Mouse (Mus musculus): Measurements from ENCODE around the gene Gm17027.
"Not testable (repeated sequence)": the region's sequence is repeated elsewhere in the genome, so short reads cannot be mapped to it uniquely, and the experiment has no call there.

The Gm17027 gene

GRCm38 (mm10) chr14:42162522-42162921 lies at the start of gene Gm17027:
Gene Gm17027 (minus strand): TSS chr14:42162622.
- not testable (repeated sequence) for DNase-seq (ENCODE audit: low spot score in 2 of 2)

DNA sequence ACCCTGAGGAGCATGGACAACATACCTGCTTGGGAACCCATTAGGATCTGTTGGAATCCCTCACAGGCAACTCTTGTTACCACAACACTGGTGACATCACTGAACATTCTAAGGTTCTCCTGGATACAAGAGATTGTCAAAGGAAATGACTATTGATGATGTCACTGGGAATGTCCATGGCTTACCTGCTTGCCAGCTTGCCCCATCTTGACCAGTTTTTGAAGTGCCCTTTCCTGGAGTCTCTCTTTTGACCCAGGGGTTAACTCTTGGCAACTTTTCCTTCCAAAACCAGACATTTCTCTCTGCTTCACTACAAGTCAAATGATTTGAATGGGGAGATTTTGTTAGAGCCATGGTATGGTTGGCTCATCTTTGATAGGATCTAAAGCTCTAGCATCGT lies 28.3 kb upstream of the Gm17027 start, which contains the start of gene Gm3573:
Gene Gm3573 (minus strand): TSS at position 101 of the 400 bp plus-strand sequence.
- DNase-seq (ENCODE audit: low spot score in 2 of 2) = not testable (repeated sequence)

DNA sequence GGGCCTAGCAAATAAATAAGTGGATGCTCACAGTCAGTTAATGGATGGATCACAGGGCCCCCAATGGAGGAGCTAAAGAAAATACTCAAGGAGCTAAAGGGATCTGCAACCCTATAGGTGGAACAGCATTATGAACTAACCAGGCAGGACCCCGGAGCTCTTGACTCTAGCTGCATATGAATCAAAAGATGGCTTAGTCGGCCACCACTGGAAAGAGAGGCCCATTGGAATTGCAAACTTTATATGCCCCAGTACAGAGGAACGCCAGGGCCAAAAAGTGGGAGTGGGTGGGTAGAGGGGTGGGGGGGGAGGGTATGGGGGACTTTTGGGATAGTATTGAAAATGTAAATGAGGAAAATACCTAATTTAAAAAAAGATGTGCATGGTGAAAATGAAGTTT lies 21.5 kb upstream of the Gm17027 start:
- DNase-seq (ENCODE audit: low spot score in 2 of 2) = not testable (repeated sequence)

DNA sequence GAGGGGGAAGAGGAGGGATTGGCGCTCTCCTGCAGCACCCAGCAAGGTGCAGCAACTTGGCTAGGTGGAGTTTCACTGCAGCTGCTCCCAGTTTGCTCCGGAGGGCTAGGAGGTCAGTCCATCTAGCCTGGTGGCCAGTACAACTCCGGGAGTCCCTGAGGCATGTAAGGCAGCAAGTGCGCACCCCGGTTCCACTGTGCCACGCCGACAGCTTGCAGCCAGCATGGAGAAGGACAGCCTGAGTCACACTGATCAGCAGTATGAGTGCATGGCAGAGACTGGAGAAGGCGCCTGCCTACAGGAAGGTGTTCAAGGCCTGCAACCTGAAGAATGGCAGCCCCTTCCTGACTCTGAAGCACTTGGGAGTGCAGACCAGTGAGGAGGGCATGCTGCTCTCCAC lies 27.9 kb downstream of the Gm17027 start:
- peak in 1 of 2 experiments; percentile 1 for DNase-seq (ENCODE audit: low spot score in 2 of 2)

GRCm38 (mm10) chr14:42133806-42134205 lies 28.6 kb downstream of the Gm17027 start:
- not testable (repeated sequence) for DNase-seq (ENCODE audit: low spot score in 2 of 2)

DNA sequence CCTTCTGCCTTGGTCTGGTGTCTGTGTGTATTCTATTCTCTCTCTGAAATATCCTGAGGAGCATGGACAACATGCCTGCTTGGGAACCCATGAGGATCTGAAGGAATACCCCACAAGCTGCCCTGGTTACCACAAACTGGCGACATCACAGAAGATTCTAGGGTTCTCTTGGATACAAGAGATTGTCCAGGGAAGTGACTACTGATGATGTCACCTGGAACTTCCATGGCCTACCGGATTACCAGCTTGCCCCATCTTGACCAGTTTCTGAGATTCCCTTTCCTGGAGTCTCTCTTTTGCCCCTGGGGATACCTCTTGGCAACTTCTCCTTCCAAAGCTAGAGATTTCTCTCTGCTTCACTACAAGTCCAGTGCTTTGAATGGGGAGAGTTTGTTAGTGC lies 45.2 kb downstream of the Gm17027 start, which contains the start of gene Gm7951:
Gene Gm7951 (minus strand): TSS at position 101 of the 400 bp plus-strand sequence.
- DNase-seq (ENCODE audit: low spot score in 2 of 2) = not testable (repeated sequence)

Measured in right cerebral cortex, postnatal 36 days (tissue).